8 mouse cellular contexts compared by ENCODE assay signal in genomic region chr6:7693666-7694065, GRCm38 (mm10). TPM values are rescaled to one million over a fixed set of nuclear protein-coding genes. Genes with fewer than 3 reads are reported as not detected.
A peak's percentile ranks its signal among the peaks of the same experiment; 100 is the strongest.
DNase-seq lines count a peak whose midpoint lies in the region; ATAC-seq lines count a peak whose summit lies in the region.

No protein-coding gene starts in this region.

- peaks cover 3% of the 10 kb centered on the region; the same call in 1 of the 2 replicates for H3K36me3 ChIP-seq in liver, embryonic 11.5 days (ENCODE audit: control insufficient read depth, insufficient read depth, low read length)
- H3K36me3 ChIP-seq in limb, embryonic 13.5 days: no peaks in the 10 kb centered on the region
- no peaks in the 10 kb centered on the region for H3K36me3 ChIP-seq in neural tube, embryonic 15.5 days

- H3K4me3 ChIP-seq in liver, embryonic 11.5 days (ENCODE audit: low read depth, low read length): no peak overlapping the region; the same call in 1 of the 2 replicates
- peak overlapping the region; percentile 82 for H3K4me3 ChIP-seq in limb, embryonic 13.5 days
- H3K4me3 ChIP-seq in neural tube, embryonic 15.5 days (replicated peaks): peak overlapping the region; percentile 87

- H3K27me3 ChIP-seq in liver, embryonic 11.5 days (replicated peaks; ENCODE audit: control insufficient read depth, insufficient read depth, low read length): no peaks in the 10 kb centered on the region
- H3K27me3 ChIP-seq in limb, embryonic 13.5 days: no peaks in the 10 kb centered on the region
- H3K27me3 ChIP-seq in neural tube, embryonic 15.5 days (replicated peaks): no peaks in the 10 kb centered on the region

- 70% methylated on average over 5 of the region's 5 CpGs for WGBS in liver, embryonic 11.5 days
- WGBS in limb, embryonic 13.5 days: 71% methylated on average over 5 of the region's 5 CpGs
- 70% methylated on average over 5 of the region's 5 CpGs for WGBS in neural tube, embryonic 15.5 days

- H3K27ac ChIP-seq in liver, embryonic 11.5 days (ENCODE audit: low read depth, low read length): peak overlapping the region; percentile 19; the same call in 1 of the 2 replicates
- no peak overlapping the region for H3K27ac ChIP-seq in limb, embryonic 13.5 days
- no peak overlapping the region for H3K27ac ChIP-seq in neural tube, embryonic 15.5 days (replicated peaks)

- no peak for ATAC-seq in liver, embryonic 11.5 days (replicated peaks; ENCODE audit: low FRiP score)
- ATAC-seq in limb, embryonic 13.5 days (ENCODE audit: low FRiP score, low read depth): no peak
- ATAC-seq in neural tube, embryonic 15.5 days (ENCODE audit: low FRiP score): no peak

- H3K4me2 ChIP-seq in liver, embryonic 11.5 days: peak overlapping the region; percentile 61
- no peak overlapping the region for H3K4me2 ChIP-seq in limb, embryonic 13.5 days (replicated peaks)
- peak overlapping the region; percentile 90 for H3K4me2 ChIP-seq in neural tube, embryonic 15.5 days

- peak; percentile 37 to 47 for DNase-seq in cerebellum, postnatal 14 days
- DNase-seq in cerebellum, adult 11 months: no peak
- no peak for DNase-seq in liver, embryonic 11.5 days (ENCODE audit: low spot score)
- DNase-seq in liver: no peak
- no peak for DNase-seq in adrenal gland, adult (ENCODE audit: inconsistent age in 2 of 2, low spot score in 1 of 2)
- DNase-seq in gastrocnemius, postnatal 36 days: no peak

- H3K9ac ChIP-seq in liver, embryonic 11.5 days (ENCODE audit: low read depth, low read length): peak overlapping the region; percentile 93; the same call in 1 of the 2 replicates
- H3K9ac ChIP-seq in limb, embryonic 13.5 days: no peak overlapping the region
- H3K9ac ChIP-seq in neural tube, embryonic 15.5 days (replicated peaks): no peak overlapping the region

- intact Hi-C loops in gastrocnemius, postnatal 36 days (cut with DNase I): no loop called here

- peaks cover 41% of the 10 kb centered on the region for H3K4me1 ChIP-seq in liver, embryonic 11.5 days (replicated peaks; ENCODE audit: control insufficient read depth, insufficient read depth, low read length)
- peaks cover 6% of the 10 kb centered on the region for H3K4me1 ChIP-seq in limb, embryonic 13.5 days
- H3K4me1 ChIP-seq in neural tube, embryonic 15.5 days: peaks cover 4% of the 10 kb centered on the region

- H3K9me3 ChIP-seq in liver, embryonic 11.5 days (ENCODE audit: control insufficient read depth, low read length): no peaks in the 10 kb centered on the region
- no peaks in the 10 kb centered on the region for H3K9me3 ChIP-seq in limb, embryonic 13.5 days
- H3K9me3 ChIP-seq in neural tube, embryonic 15.5 days (replicated peaks): no peaks in the 10 kb centered on the region

RNA-seq across cellular contexts. Expression of gene Asns, which starts 0.6 kb away (rescaled TPM):
- 501 and 546 TPM in 2 replicates for polyA plus RNA-seq in liver, embryonic 11.5 days (2014; fragmentation: Nextera tagmentation; extraction: Ambion mirVana)
- polyA plus RNA-seq in limb, embryonic 13.5 days (2015; fragmentation: Nextera tagmentation; extraction: Ambion mirVana): 67.8 and 74.2 TPM in 2 replicates
- polyA plus RNA-seq in neural tube, embryonic 15.5 days (2015; fragmentation: Nextera tagmentation; extraction: Ambion mirVana): 108 and 114 TPM in 2 replicates
- total RNA-seq in gastrocnemius, postnatal 36 days (2021): 1 to 10 TPM; 1.4 to 1.6 TPM

Comparison
In these comparisons a context has a peak if more than half of its experiments do, and no peak if none do; other contexts are left out.
1. DNase-seq: peak in cerebellum, postnatal 14 days (2 of 2); none in cerebellum, adult 11 months (single experiment), liver, embryonic 11.5 days (single experiment), liver (single experiment), adrenal gland, adult (0 of 2) and gastrocnemius, postnatal 36 days (0 of 2).